Mouse (Mus musculus): ENCODE results near the gene Pip5k1a.
A peak's percentile ranks its signal among the peaks of the same experiment; 100 is the strongest.
"Not testable (repeated sequence)": the region's sequence is repeated elsewhere in the genome, so short reads cannot be mapped to it uniquely, and the experiment has no call there.

Gene Pip5k1a

GRCm38 (mm10) chr3:95117751-95118150, 11.0 kb upstream of the Pip5k1a start:
- DNase-seq (ENCODE audit: extremely low read depth, low read depth, low spot score) = no peak

DNA sequence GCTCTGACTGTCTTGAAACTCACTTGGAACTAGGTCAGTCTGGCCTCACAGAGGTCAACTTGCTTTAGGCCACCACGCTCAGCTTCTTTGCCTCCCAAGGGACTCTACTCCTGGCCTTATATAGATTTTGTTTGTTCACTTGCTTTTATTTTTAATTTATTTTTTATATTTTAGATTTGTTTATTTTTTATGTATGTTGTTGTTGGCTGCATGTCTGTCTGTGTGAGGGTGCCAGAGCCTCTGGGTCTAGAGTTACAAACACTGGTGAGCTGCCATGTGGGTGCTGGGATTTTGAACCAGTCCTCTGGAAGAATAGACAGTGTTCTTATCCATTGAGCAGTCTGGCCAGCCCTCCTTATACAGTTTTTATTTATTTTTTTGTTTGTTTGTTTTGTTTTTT, 6.0 kb upstream of the Pip5k1a start:
- no peak for DNase-seq (ENCODE audit: extremely low read depth, low read depth, low spot score)

GRCm38 (mm10) chr3:95110911-95111726, 4.4 kb upstream of the Pip5k1a start, which contains the start of gene Vps72:
Gene Vps72 (plus strand): TSS chr3:95111022.
- peak; percentile 62 for DNase-seq (ENCODE audit: extremely low read depth, low read depth, low spot score)

- no peak for DNase-seq (ENCODE audit: extremely low read depth, low read depth, low spot score)
Measured at GRCm38 (mm10) chr3:95107898-95108297, 1.2 kb upstream of the Pip5k1a start.

GRCm38 (mm10) chr3:95107308-95107707, 578 bp upstream of the Pip5k1a start:
- DNase-seq (ENCODE audit: extremely low read depth, low read depth, low spot score) = not testable (repeated sequence)

- no peak for DNase-seq (ENCODE audit: extremely low read depth, low read depth, low spot score)
Measured at GRCm38 (mm10) chr3:95105586-95106337, 968 bp downstream of the Pip5k1a start.

DNA sequence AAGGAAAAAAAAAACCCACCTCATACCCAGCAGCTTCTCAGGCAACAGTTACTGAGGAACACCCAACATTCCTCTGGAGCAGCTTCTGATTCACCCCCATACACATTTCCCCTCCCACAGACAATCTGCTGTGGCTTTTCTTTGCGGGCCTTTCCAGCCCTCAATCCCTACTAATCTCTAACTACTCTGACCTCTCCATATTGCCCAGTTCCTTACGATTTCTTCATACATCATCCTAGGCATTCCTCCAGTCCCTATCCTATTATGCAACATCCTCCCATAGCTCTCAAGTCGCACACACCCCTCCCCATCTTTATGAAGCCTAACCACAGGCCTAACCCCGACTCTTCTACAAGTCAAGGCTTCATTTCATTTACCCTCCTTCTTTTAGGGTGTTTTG, 1.6 kb downstream of the Pip5k1a start:
- peak; percentile 64 for DNase-seq (ENCODE audit: extremely low read depth, low read depth, low spot score)

DNA sequence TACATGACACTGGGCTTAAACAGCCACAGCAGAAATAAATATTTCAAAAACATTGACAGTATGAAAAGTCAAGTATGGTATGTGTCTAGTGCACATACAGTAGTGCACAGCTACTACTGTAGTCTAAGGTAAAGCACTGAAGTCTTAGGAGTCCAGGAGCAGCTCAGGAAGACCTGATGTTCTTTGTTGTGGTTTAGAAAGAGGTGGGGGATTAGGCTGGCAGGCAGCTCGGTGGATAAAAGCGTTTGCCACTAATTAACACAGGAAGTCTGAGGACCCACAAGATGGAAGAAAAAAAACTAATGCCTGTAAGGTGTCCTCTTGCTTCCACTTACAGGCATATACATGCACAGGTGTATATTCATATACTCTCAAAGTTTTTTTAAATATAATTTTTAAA, 5.9 kb downstream of the Pip5k1a start:
- no peak for DNase-seq (ENCODE audit: extremely low read depth, low read depth, low spot score)

DNA sequence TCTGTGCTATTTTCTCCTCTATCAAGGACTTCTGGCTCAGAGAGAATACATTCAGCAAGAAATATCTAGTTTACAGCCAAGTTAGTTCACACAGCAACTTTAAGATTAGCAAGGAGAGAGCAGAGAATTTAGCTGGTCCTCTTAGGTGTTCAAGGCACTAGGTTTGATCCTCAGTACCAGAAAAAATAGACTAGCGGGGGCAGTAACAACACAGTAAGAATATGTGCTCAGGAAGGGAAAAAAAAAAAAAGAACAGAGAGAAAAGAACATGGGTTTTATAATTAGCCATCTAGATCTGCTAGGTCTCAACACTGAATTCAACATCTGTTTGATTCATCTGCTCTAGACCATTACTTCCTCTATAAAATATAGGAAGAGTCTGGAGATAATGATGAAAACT, 18.7 kb downstream of the Pip5k1a start:
- no peak for DNase-seq (ENCODE audit: extremely low read depth, low read depth, low spot score)

- DNase-seq (ENCODE audit: extremely low read depth, low read depth, low spot score) = no peak
Measured at GRCm38 (mm10) chr3:95071606-95072005, 35.1 kb downstream of the Pip5k1a start.

DNA sequence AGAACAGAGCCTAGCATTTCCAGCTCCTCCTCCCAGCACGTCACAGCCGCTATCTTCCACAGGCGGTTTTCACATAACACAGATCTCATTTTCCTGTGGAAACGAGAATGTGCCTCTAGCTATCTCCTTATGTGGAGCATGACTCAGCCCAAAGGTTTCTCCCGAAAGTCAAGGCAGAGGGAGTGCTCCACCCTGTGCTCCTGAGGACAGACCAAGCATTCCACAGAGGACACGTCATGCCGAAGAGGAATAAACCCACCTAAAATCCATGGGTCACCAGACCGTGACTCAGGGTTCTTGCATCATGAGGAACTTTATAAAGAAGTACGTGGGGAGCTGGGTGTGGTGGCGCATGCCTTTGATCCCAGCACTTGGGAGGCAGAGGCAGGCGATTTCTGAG, 40.2 kb downstream of the Pip5k1a start:
- DNase-seq (ENCODE audit: extremely low read depth, low read depth, low spot score) = no peak

- DNase-seq (ENCODE audit: extremely low read depth, low read depth, low spot score) = no peak
Measured at GRCm38 (mm10) chr3:95066095-95066494, 40.6 kb downstream of the Pip5k1a start.

GRCm38 (mm10) chr3:95065553-95065952, 41.2 kb downstream of the Pip5k1a start:
- DNase-seq (ENCODE audit: extremely low read depth, low read depth, low spot score) = no peak

DNA sequence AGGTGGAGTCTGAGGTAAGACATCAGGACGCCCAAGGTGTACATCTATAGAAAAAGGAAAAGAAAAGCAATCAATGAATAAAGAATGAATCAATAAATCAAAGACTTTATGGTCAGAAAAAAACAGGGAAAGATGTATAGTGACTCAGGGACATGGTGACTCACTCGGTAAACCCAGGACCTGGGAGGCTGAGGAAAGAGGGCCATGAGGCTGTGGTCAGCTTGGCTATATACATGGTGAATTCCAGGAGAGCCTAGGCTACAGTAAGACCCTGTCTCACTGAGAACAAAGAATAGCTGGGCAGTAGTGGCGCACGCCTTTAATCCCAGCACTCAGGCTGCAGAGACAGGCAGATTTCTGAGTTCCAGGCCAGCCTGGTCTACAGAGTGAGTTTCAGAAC, 43.0 kb downstream of the Pip5k1a start:
- no peak for DNase-seq (ENCODE audit: extremely low read depth, low read depth, low spot score)

DNA sequence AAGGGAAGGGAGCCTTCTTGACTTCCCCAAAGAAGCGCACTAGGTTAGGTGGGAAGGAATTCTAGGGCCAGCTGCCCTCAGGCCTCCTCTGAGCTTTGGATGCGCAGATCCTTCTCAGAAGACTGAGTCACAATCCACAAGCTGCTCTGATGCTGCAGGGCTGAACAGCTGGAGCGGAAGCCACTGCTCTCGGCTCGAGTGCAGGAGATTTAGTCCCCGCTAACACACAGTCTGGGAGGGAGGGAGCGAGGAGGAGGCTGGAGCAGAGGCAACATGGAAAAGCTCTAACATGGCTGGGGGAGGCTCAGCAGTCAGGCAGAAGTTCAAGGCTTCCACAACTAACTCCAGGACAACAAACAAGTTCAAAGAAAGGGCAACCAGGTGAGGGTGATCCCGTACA, 48.7 kb downstream of the Pip5k1a start:
- no peak for DNase-seq (ENCODE audit: extremely low read depth, low read depth, low spot score)

- no peak for DNase-seq (ENCODE audit: extremely low read depth, low read depth, low spot score)
Measured at GRCm38 (mm10) chr3:95056275-95056674, 50.5 kb downstream of the Pip5k1a start.

DNA sequence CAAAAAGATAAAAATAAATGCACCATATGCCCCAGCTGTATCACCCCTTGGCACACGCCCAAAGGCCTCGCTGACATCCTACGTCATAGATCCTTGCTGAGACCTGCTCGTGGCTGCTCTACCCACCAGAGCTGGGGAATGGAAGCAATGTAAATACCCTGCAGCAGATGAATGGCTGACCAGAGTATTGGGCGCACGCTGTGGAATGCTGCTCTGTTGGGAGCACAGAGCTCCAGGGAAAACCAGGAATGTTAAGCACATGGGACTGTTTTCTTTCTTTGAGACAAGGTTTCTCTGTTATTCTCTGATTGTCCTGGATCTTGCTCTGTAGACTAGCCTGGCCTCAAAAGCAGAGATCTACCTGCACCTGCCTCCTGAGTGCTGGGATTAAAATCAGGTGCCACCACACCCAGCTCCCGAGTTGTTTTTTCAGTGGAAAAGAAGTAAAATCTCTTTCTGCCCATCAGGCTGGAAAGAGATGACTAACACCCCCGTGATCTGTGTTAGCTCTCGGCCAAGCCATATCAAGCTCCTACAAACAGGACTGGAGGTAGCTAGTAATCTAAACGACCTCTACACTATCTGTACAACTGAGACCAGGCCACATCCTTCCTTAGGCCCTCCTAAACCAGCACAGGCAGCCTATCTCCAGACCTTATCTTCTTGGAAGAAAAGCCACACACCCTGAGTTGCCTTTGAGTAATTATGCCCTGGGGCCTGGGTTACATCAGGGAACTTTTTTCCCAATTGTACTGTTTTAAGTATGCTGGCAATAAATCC, 52.1 kb downstream of the Pip5k1a start:
- no peak for DNase-seq (ENCODE audit: extremely low read depth, low read depth, low spot score)

DNA sequence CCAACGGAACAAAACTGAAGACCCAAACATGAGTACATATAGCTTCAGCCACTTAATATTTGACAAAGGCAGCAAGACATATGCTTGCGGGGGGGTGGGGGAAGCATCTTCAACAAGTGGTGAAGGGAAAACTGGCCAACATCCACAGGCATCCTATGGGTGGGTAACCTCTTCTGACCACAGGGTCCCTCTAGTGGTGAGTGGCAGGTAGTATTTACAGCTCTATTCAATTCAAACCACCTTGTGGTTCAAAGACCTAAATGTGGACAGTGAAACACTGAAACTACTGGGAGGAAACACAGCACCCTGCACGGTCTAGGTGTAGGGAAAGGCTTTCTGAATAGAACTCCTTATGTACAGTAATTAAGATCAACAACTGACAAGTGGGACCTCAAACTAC, 53.0 kb downstream of the Pip5k1a start:
- DNase-seq (ENCODE audit: extremely low read depth, low read depth, low spot score) = no peak

- no peak for DNase-seq (ENCODE audit: extremely low read depth, low read depth, low spot score)
Measured at GRCm38 (mm10) chr3:95052959-95053358, 53.8 kb downstream of the Pip5k1a start.

GRCm38 (mm10) chr3:95047914-95048313, 58.8 kb downstream of the Pip5k1a start:
- no peak for DNase-seq (ENCODE audit: extremely low read depth, low read depth, low spot score)

DNA sequence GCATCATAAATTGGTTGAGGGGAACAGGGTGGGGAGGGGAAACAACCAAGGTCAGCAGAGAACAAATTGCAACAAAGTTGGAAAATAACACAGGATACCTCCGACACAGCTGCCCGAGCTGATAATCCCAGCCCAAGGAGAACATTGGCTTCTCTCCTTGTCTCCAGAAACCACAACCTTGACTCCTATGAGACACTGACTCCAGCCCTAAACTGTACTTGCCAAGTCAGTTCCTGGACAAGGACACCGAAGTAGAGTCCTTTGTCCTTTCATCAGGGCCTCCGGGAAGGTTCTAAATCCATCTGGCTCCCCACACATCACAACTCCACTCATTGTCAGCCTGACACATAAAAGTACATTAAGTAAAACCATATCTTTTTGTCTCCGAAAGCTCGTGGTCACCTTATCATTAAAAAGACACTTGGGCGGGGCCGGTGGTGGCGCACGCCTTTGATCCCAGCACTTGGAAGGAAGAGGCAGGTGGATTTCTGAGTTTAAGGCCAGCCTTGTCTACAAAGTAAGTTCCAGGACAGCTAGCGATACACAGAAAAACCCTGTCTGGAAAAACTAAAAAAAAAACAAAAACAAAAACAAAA, 60.2 kb downstream of the Pip5k1a start:
- no peak for DNase-seq (ENCODE audit: extremely low read depth, low read depth, low spot score)

All from fat pad, adult 2 months (tissue).